Mouse (Mus musculus) kidney, adult 2 months (tissue): ENCODE data around the gene Med15.
A peak's percentile ranks its signal among the peaks of the same experiment; 100 is the strongest.

Experiments used
- CTCF ChIP-seq: fragments of 200-500 bp; conservative IDR thresholded peaks from 2 replicates; pipeline ENCODE4 v1.5.1; 2011; ENCODE audit warnings: low read depth, mild to moderate bottlenecking, control low read depth, low read length, moderate library complexity, mixed read lengths; ENCODE audit not compliant: insufficient read depth, insufficient read length
- POLR2A ChIP-seq: fragments of 200-500 bp; IDR thresholded peaks from one replicate; pipeline ENCODE4 v1.6.1; 2011; ENCODE audit warnings: low read depth, low read length, control low read depth

DNA sequence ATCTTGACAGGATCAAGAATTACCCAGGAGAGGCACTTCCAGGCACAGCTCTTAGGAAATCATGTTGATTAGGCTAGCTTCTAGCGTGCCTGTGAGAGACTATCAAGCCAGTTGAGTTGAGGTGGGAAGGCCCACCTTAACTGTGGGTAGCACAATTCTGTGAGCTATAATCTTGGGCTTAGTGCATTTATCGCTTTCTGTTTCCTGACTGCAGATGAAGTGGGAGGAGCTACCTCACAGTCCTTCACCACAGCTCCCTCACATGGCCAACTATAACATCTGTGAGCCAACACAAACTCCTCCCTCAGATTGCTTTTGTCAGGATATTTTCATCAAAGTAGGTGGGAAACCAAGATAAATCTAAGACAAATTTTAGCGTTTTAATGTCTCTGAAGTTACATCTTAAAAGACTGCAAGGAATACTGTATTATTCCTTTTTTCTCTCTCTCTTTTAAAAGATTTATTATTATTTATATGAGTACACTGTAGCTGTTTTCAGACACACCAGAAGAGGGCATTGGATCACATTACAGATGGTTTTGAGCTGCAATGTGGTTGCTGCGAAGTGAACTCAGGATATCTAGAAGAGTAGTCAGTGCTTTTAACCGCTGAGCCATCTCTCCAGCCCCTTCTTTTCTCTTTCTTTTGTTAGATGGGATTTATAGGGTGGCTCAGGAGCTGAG, 5.4 kb downstream of the Med15 start:
- peak; percentile 78 for TF ChIP-seq CTCF
- TF ChIP-seq POLR2A: no peak
